Mouse (Mus musculus) erythroid progenitor cell, adult 5-6 weeks (primary cell): ENCODE measurements around the gene Hmgxb4. TPM values are rescaled to one million over a fixed set of nuclear protein-coding genes. Genes with fewer than 3 reads are reported as not detected.

Source experiments
- ATAC-seq: replicated peaks from 2 replicates; pipeline ENCODE4 v1.8.0; 2016; ENCODE audit warnings: moderate number of reproducible peaks, mild to moderate bottlenecking, moderate TSS enrichment, inconsistent platforms; ENCODE audit not compliant: poor library complexity, low FRiP score, severe bottlenecking
- total RNA-seq, 2 experiments: library from RNA; stranded (forward) in 1 of 2; stranded (reverse) in 1 of 2; fragments of 150-400 nt in 1 of 2; fragments of 186-747, 209-891 nt in 1 of 2; gene quantifications; 2 replicates each; pipeline versions ENCODE4 v1.2.3 to v1.2.4; 2015 to 2017; ENCODE audit warnings: low replicate concordance in 2 of 2

Gene Hmgxb4
- total RNA-seq, 2 experiments from 2014 or later = 63.7 to 65.0 TPM

DNA sequence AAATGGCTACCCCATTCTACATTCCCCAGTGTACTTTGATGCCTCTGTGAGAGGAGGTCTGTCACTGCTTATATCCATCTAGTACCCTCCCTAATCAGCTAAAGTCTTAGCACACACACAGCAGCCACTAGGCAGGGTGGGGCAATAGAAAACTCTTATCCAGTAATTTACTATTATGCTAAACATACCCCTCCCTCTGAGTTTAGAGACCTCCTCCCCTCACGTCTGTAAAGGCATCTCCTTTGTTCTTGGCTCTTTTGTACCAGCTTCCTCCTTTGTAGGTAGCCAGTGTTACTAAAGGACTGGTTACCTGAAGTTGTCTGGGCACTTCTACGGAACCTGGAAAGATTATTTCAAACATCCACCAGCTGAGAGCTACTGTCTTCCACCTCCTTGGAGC is 22.8 kb downstream of the Hmgxb4 start:
- 0 out of 2 replicates have a peak, but pooled peaks have one; percentile 14 for ATAC-seq

DNA sequence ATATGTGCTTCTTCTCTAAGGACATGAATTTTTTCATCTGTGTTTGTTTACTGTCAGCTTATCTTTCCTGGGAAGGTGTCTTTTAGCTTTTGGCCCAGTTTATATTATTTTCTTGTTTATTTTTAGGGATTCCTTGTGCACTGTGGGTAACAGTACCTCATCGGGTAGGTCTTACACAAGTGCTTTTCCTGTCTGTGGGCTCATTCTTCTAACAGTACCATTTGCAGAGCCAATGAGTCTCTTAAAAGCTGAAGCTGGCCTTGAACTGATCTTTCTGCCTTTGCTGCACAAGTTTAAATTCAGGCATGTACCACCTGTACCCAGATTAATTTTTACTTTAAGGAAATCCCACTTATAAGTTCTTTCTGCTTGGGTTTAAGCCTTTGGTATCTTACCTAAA is 23.3 kb downstream of the Hmgxb4 start:
- ATAC-seq = no peak

DNA sequence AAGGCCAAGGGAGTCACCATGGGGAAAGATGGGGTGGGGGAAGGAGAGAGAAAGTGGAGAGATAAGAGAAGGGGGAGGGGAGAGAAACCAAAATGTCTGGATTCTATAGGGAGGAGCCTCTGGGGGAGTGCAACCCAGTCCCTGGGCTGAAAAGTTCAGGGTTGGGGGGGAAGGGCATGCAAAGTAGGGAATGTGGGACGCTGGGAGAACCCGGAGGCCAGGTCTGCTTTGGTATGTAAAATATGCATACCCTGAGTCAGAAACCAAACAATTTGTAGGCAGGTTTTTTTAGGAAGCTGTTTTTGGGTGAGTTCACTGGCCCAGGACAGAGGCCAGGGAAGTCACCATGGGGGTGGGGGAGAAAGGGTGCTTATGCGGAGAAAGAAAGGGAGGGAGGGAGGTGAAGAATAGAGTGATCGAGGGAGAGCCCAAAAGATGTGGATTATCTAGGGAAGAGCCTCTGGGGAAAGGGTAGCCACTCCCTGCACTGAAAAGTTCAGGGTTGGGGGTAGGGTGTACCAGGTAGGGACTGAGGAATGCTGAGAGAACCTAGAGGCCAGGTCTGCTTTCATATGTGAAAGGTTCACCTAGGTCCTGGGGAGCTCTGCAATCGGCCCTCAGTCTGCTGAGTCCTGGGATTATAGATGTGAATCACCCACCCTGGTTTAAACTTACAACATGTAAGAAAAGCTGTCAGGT is 25.3 kb downstream of the Hmgxb4 start:
- ATAC-seq = no peak

DNA sequence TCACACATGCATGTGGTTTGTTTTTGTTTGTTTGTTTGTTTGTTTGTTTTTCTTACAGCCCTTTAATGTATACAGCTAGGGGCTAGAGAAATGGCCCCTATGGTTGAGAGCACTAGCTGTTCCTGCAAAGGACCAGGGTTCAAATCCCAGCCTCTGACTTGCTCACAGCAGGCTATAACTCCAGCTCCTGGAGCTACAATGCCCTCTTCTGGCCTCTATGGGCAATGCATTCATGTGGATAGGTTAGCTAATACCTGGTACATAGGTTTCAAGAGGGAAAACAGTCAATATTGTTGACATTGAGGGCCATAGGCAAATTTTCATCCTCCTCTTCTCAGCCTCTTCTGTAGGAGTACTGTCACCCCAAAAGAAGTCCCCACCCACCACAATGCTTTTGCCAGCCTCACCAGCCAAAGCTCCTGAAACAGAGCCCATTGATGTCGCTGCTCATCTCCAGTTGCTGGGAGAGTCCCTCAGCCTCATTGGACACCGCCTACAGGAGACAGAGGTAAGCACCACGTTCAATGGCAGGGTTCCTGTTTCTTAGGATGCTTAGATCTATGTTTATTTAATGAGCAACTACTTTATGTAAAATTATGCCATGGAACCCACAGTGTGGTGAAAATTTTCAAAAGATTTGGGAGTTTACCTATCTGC is 30.6 kb downstream of the Hmgxb4 start:
- peak; percentile 84 for ATAC-seq

DNA sequence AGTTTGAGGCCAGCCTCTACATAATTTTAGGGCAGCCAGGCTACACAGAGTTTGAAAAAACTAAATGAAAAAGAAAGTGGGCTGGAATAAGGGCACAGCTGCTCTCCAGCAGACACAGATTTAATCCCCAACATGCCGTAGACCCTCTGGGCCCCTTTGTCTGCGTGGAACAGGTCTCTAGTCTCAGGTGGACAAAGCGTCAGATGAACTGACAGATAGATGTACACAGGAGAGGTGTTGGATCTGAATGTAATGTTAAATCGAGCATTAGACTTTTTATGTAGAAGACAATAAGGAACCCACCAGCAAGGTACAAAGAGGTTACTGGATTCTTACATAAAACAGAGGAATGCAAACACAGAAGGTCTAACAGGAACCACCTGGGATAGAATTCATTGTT is 32.7 kb downstream of the Hmgxb4 start:
- ATAC-seq = no peak

DNA sequence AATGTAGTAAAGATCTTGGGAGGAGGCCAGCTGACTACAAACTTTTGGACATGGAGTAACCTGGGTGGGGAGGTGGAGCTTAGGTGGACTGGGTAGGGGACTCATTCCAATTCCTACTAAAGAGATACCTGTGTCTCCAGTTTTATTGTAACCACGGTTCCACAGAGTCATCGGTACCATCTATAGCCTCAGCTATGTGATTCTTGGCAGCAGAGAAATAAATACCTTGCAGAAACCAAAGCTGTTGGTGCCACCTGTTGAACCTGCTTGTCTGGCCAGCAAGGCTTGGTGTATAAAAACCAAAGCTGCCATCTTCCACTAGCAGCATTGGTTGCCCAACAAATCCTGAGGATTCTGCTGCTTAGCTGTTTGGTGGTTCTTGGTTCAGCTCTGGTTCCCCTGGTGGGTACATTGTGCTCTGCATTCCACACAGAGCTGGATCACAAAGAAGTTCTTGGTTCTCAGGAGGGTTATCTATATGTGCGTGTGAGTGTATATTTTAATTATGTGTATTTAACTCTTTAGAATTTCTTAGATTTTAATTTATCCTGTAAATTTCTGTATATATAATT is 37.4 kb downstream of the Hmgxb4 start:
- no peak for ATAC-seq

DNA sequence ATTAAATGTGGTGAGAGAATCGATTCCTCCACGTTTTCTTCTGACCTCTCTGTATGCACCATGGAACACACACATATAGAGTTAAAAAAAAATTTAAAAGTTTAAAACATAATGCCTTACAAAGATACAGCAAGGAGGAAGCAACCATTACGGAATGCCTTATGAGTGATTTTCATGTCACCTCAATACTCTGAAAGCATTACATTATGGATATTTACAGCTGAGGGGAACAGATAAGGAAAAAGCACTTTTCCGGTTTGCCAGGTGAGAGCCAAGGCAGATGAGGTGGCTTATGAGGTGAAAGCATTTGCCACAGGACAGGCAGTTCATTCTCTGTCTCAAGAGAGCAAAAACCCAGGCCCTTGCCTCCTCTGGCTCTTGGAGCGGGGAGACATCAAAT is 39.8 kb downstream of the Hmgxb4 start:
- peak; percentile 21; the same call in 1 of the 2 replicates for ATAC-seq

DNA sequence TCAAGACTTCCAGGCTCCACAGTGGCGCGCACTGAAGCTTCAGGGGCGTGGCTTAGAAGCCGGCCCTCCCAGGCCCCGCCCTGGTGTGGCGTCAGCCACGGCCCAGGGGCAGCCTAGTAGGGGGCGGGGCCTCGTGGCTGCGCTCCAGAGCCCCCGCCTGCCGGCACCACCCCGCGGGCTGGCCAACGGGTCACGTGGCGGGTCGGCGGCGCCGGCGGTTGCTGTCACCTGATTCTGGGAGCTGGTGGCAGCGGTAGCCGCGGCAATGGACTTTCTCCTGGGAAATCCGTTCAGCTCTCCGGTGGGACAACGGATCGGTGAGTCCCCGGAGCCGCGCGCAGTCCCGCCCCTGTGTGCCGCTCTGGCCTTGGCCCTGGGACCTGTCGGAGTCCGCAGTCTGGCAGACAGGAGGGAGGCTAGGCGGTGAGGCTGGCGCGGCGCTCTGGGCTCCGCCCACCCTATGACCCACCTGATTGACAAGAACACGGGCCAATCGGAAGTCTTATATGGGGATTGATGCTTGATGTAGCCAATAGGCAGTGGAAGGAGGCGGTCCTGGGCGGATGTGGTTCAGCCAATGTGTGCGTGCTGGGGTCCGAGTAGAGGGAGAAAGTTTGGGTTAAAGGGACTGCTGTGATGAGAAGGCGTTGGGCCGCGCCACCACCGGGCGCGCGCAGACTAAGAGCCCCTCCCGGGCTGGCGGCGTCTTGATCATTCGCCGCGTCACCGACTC is 40.5 kb downstream of the Hmgxb4 start, which contains the start of gene Tom1:
Gene Tom1, plus strand, starts transcription at position 195 of the 733 bp plus-strand sequence.
- ATAC-seq = peak; percentile 93

DNA sequence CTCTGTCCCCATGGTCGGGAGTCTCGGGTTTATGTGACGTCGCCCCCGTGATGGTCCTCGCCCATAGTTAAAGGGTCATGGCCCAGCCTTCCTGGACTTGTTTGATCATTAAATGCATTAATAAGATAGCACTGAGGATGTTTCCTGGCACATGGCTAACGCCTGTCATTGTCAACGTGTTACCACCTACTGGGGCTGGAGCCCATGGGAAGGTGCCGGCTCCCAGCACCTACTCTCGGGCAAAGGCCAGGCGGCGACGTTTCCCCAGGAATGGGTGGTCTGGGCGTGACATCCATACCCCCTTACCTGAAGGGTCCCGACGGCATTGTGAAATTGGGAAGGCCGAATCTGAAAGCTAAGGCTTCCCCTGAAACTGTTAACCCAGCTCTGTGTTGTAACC is 41.1 kb downstream of the Hmgxb4 start:
- peak; percentile 13 for ATAC-seq

DNA sequence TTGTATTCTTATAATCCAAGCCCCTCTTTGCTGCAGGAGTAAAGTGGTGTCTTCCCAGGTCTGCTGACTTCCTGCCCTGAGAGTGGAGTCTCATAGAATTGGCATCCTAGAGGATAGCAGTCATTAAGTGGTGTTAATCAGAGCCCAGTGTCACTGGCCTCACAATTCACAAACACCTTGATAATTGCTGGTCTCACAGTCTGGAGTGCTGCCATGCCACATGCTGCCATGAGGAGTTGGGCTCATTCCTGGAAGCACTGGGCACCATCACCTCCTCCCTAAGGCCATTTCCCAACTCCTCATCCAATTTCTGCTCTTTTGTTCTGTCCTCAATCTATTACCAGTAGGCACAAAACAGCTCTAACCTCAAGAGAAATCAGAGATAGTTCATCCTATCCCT is 42.5 kb downstream of the Hmgxb4 start:
- ATAC-seq = no peak

DNA sequence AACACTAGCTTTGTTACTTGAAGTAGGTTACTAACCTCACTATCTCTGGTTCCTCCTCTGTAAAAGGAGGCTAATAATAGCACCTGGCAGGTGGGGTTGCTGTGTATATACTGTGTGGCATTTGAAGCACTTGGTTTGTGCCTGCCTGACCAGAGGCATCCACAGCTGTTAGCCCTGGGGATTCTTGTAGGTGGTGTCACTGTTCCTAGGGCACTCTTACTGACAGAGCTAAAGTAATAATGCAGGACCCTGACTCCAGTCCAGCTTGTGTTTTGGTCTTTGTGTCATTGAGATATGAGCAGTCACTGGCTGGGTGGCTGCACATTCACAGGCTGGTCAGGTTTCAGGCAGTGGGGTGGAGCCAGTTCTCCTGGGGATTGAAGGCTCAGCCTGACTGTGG is 45.3 kb downstream of the Hmgxb4 start:
- no peak for ATAC-seq

DNA sequence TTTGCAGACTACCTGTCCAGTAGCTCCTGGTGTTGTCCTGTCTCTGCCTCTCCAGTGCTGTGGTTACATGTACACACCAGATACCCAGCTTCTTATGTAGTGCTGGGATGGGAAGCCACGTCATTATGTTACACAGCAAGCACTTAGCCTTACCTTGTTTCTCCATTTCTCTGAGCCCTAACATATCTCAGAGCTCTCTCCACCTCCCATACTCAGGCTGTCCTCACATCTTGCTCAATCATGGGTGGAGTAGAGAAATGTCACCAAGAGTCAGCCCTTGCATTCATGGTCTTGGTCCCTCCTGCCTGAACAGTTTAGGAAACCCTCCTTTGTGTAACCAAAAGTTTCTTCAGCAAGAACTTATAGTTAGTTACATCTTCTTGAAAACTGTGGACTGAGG is 46.6 kb downstream of the Hmgxb4 start:
- ATAC-seq = no peak

DNA sequence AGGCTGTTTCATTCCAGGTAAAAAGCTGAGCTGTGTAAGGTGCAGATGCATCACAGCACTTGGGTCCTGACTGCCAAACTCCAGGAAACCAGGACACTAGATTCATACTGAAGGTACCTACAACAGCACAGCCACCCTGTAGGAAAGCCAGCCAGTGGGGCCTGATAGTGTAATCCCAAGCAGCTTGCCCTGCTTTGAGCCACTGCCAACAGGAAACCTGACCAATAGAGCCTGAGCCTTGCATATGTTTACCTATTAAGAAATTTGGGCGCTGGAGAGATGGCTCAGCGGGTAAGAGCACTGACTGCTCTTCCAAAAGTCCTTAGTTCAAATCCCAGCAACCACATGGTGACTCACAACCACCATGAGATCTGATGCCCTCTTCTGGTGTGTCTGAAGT is 49.0 kb downstream of the Hmgxb4 start:
- no peak for ATAC-seq

DNA sequence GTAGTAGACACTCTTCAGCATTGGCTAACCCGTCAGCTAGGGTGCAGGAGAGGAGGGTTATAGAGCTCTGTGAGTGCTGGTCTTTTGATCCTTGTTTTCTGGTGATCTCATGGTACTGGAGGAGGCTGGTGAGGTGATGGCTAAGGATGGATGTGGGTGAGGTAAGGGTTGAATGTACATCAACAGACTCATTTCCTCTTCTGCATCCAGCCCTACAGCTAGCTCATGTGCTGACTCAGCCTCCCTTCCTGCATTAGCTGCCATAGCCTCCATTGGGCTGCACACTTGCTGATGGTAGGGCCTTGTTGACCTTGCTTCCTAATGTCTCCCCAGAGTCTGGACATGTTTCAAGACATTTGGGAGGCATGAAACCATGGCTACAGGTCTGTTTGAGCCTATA is 49.8 kb downstream of the Hmgxb4 start:
- ATAC-seq = no peak

DNA sequence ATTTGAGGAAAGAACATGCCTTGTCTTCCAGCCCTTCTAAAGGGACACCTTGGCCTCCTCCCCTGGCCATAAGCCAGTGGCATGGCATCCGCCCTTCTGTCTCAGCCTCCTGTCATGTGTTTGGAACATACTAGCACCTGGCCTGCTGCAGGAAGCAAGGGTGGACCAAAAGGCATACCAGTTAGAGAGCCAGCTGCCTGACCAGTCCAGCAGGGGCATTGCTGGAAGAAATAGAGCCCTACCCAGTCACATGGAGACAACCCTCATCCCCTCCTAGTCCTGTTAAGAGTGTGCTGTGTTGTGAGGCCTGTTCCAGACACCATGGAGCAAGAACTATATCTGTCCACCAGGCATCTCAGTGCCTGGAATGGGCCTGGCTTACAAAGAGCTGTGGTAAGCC is 53.1 kb downstream of the Hmgxb4 start:
- ATAC-seq = no peak

DNA sequence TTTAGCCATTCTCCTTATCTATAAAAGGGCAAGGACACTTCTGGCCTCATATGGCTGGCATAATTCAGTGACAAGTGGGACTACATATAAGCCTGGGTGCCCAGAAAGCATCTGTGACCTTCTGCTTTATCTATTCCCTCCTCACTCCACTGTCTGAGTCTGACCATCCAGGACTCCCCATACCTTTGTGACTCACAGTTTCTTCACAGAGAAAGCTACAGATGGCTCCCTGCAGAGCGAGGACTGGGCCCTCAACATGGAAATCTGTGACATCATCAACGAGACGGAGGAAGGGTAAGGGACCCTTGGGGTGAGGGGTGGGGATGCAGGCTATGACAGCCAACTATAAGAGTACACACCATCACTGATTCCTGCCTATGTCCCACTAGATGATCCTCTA is 54.6 kb downstream of the Hmgxb4 start:
- ATAC-seq = no peak

DNA sequence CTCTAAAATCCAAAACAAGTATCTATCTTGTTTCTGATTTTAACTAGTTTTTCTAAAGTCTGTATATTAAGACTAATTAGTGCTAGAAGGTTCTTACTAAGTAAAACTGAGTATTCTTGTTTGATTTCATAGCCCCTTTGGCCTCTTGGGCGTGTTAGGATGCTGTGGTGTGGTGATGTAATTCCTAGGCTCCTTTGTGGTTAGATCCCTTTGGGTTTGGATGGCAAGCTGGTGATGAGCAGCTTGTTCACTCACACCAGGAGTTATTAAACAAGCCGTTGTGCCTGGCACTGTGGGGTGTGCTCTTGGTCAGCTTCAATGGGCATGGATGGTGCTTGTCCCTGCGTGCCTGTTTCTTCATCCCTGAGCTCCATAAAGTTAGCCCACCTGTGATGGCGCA is 60.2 kb downstream of the Hmgxb4 start:
- ATAC-seq = no peak

DNA sequence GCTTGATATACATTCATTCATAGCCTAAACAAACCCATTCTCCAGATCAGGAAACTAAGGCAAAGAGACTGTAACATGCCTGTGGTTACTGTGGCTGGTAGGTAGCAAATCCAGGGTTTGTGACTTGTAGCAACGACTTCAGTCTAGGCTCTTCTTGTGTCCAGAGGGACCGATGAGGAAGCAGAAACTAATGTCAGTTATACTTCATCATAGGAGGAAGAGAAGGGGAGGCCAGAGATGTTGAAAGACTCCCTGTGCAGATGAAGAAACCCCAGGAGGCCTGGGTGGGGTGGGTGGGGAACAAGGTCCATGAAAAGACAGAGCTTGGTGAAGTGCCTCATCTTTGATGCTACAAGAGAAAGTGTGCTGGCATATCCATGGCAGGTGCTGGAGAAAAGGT is 62.5 kb downstream of the Hmgxb4 start:
- no peak for ATAC-seq

DNA sequence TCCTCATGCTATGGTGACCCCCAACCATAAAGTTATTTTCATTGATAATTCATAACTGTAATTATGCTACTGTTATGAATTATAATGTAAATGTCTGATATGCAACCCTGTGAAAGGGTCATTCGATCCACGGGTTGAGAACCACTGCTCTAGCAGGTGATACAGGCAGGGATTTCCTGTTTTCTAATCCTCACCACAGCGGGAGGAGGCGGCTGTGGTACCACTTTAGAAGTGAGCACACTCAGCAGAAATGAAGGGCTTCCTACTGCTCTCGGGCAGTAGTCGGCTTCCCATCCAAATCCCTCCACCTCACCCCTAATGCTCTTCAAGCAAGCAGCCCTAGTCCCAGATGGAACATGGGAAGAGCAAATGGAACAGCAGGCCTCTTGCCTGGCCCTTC is 66.9 kb downstream of the Hmgxb4 start:
- no peak for ATAC-seq

DNA sequence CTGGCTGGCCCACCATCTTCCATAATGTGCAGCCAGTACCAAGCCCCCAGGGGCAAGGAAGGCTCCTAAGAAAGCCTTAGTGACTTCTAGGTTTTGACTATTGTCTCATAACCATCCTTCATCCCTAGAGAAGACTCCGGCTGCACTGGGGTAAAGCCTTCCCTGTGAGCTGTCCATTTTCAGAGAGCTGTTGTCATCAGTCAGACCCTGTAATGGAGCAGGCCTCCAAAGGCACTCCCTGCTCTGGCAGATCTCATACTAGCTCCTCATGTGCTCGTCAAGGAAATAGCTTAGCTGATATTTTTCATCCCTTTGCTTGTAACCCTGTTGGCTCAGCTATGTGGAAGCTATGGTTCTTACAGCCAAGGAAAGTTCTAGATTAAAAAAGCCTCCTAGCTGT is 67.7 kb downstream of the Hmgxb4 start:
- no peak for ATAC-seq

DNA sequence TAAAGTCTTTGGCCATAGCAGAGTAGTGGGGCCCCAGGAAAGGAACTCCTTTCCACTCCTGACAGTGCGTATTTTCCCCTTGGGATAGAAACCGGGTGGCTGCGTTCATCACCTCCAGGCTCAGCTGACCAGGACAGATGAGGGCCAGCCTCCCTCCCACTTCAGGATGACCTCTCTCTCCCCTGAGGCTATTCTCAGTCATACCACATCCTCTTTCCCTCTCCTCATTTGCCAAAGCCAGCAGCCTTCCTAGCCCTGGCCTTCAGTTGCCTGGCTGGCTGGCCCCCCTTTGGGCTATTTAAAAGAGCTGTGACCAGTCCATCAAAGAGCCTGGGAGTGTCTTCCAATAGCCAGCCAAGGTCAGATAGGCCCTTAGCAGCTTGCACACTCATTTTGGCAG is 70.1 kb downstream of the Hmgxb4 start:
- no peak for ATAC-seq
